Mouse (Mus musculus) embryonic facial prominence, embryonic 13.5 days (tissue): Measurements from ENCODE around the gene B3gnt2. TPM values are rescaled to one million over a fixed set of nuclear protein-coding genes. Genes with fewer than 3 reads are reported as not detected.

Experiments
- ATAC-seq: fragments of 200-750 bp; cut with Nextera tagmentation; 2 replicates; pipeline ENCODE4 v1.8.0; 2017; ENCODE audit warnings: low read depth; ENCODE audit not compliant: insufficient number of reproducible peaks, insufficient read depth, low FRiP score, low TSS enrichment
- H3K27ac ChIP-seq: fragments of 300-500 bp; sonication (generic); 2 replicates; pipeline ENCODE4 v1.5.1; 2015; ENCODE audit warnings: moderate library complexity, mild to moderate bottlenecking, inconsistent platforms
- H3K27me3 ChIP-seq: fragments of 300-500 bp; sonication (generic); 2 replicates; pipeline ENCODE4 v1.6.1; 2015; ENCODE audit warnings: mild to moderate bottlenecking, inconsistent platforms
- H3K36me3 ChIP-seq: fragments of 300-500 bp; sonication (generic); 2 replicates; pipeline ENCODE4 v1.6.1; 2015; ENCODE audit warnings: mild to moderate bottlenecking, inconsistent platforms
- H3K4me1 ChIP-seq: fragments of 300-500 bp; sonication (generic); 2 replicates; pipeline ENCODE4 v1.6.1; 2015; ENCODE audit warnings: inconsistent platforms
- H3K4me2 ChIP-seq: fragments of 300-500 bp; sonication (generic); 2 replicates; pipeline ENCODE4 v1.6.1; 2015; ENCODE audit warnings: moderate library complexity, mild to moderate bottlenecking, inconsistent platforms
- H3K4me3 ChIP-seq: fragments of 300-500 bp; sonication (generic); 2 replicates; pipeline ENCODE4 v1.5.1; 2015; ENCODE audit warnings: mild to moderate bottlenecking, inconsistent platforms
- H3K9ac ChIP-seq: fragments of 300-500 bp; sonication (generic); 2 replicates; pipeline ENCODE4 v1.6.1; 2015; ENCODE audit warnings: mild to moderate bottlenecking, inconsistent platforms
- H3K9me3 ChIP-seq: fragments of 300-500 bp; sonication (generic); 2 replicates; pipeline ENCODE4 v1.6.1; 2016; ENCODE audit warnings: inconsistent platforms
- WGBS: fragments of 180-500 bp; shearing (Covaris S2); methylation state at CpG from one replicate; pipeline ENCODE4 v1.1.7; 2015; ENCODE audit warnings: mixed read lengths; 5-methylcytosine and 5-hydroxymethylcytosine counted together
- polyA plus RNA-seq: library from polyadenylated mRNA; unstranded; fragments of >200 nt; fragmentation: Nextera tagmentation; extraction: Ambion mirVana; gene quantifications from 2 replicates; pipeline ENCODE4 v1.2.1, GENCODE M21; 2015

The B3gnt2 gene
- polyA plus RNA-seq, 1 experiment from 2014 or later: 8.5 TPM

DNA sequence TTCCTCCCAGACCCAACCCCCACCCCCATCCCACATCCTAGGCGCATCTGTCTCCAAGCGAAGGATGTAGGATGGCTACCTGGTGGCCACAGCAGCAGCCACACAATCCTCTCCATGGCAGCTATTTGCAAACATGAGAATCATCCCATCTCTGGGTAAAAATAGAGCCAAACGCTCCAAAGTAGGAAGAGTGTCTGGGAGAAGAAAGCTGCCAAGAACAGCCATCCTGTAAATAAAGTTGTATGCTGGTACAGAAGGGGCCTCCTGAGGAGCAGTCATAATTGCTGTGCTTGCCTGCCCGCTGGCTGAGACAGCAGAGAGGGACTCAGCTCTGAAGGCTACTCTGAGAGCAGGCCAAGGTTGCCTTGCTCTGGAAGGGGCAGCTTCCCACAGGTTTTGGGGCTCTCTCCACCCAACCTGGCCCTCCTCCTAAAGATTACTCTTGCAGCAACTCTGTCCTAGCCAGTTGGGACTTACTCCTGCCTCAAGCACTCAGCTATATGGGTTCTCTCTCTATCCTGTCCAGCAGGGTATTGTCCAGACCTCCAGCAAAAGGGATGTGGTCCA, 33.2 kb downstream of the B3gnt2 start:
- Histone ChIP-seq H3K9me3 (no peaks in the 10 kb centered on the region), H3K27me3 (no peaks in the 10 kb centered on the region), H3K4me1 (peaks cover 5% of the 10 kb centered on the region; the same call in 1 of the 2 replicates), H3K4me3 (no peak overlapping the region), H3K9ac (no peak overlapping the region), H3K4me2 (no peak overlapping the region), H3K27ac (no peak overlapping the region), H3K36me3 (no peaks in the 10 kb centered on the region)
- ATAC-seq: 0 out of 2 replicates have a peak, but pooled peaks have one; percentile 32
- WGBS: 87% methylated on average over 4 of the region's 4 CpGs

DNA sequence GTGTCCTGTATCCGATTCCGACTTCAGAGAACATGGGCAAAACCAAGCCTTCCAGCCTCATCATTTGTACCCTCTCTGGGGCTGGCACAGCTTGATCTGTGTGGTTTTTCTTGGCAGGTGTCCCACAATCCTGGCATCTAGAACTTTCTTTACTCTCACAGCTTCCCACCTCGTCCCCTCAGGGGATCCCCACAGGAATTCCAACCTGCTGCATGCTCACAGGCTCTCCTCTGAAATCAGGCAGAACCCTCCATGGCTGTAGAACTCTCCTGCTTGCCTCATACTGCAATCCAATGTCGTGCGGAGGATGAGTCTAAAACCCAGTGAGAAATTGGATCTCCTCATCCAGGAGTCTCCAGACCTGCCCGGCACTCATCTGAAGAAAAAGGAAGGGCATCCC, 34.1 kb downstream of the B3gnt2 start:
- Histone ChIP-seq H3K36me3 (no peaks in the 10 kb centered on the region), H3K4me3 (no peak overlapping the region), H3K4me2 (no peak overlapping the region), H3K27ac (no peak overlapping the region), H3K27me3 (no peaks in the 10 kb centered on the region), H3K4me1 (peaks cover 5% of the 10 kb centered on the region; the same call in 1 of the 2 replicates), H3K9ac (no peak overlapping the region), H3K9me3 (no peaks in the 10 kb centered on the region)
- 82% methylated on average over 6 of the region's 6 CpGs for WGBS
- ATAC-seq: no peak

DNA sequence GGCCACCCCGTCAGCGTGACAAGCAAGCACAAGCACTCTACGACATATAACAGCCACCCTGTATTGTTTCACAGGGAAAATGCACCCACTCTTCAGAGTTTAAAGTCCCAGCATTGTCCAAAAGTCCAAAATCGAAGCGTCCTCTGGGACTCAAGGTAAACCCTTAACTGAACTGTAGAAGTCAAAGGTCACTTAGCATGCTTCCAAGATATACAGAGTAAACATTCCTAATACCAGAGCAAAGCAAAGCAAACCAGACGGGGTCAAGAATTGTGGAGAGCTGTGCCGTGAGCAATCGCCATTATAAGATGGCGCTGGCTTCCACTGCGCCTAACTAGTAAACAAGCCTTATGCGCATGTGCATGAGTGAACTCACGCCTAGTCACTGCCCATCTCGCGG, 34.7 kb downstream of the B3gnt2 start:
- H3K4me3 ChIP-seq: no peak overlapping the region
- H3K4me2 ChIP-seq: no peak overlapping the region
- H3K36me3 ChIP-seq: no peaks in the 10 kb centered on the region
- no peak overlapping the region for H3K9ac ChIP-seq
- no peaks in the 10 kb centered on the region for H3K9me3 ChIP-seq
- H3K4me1 ChIP-seq: peaks cover 5% of the 10 kb centered on the region; the same call in 1 of the 2 replicates
- 92% methylated on average over 14 of the region's 14 CpGs for WGBS
- no peak for ATAC-seq
- H3K27ac ChIP-seq: no peak overlapping the region
- H3K27me3 ChIP-seq: no peaks in the 10 kb centered on the region

DNA sequence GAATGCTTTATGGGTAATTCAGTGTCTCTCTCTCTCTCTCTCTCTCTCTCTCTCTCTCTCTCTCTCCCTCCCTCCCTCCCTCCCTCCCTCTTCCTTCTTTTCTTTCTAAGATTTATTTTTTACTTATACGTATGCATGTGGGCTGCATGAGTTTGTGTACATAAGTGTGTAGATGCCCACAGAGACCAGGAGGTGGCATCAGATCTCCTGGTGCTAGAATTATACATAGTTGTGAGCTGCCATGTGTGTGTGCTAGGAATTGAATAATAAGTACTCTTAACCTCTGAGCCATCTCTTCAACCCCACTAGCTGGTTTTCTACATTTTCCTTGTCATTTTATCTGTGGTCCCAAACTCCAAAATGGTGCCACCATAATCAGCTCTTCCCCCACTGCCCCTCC, 35.2 kb downstream of the B3gnt2 start:
- H3K27ac ChIP-seq: no peak overlapping the region
- peaks cover 4% of the 10 kb centered on the region; the same call in 1 of the 2 replicates for H3K4me1 ChIP-seq
- no peak overlapping the region for H3K4me2 ChIP-seq
- no peak overlapping the region for H3K9ac ChIP-seq
- H3K9me3 ChIP-seq: no peaks in the 10 kb centered on the region
- H3K27me3 ChIP-seq: no peaks in the 10 kb centered on the region
- no peaks in the 10 kb centered on the region for H3K36me3 ChIP-seq
- ATAC-seq: no peak
- 93% methylated on average over 1 of the region's 1 CpGs for WGBS
- no peak overlapping the region for H3K4me3 ChIP-seq

DNA sequence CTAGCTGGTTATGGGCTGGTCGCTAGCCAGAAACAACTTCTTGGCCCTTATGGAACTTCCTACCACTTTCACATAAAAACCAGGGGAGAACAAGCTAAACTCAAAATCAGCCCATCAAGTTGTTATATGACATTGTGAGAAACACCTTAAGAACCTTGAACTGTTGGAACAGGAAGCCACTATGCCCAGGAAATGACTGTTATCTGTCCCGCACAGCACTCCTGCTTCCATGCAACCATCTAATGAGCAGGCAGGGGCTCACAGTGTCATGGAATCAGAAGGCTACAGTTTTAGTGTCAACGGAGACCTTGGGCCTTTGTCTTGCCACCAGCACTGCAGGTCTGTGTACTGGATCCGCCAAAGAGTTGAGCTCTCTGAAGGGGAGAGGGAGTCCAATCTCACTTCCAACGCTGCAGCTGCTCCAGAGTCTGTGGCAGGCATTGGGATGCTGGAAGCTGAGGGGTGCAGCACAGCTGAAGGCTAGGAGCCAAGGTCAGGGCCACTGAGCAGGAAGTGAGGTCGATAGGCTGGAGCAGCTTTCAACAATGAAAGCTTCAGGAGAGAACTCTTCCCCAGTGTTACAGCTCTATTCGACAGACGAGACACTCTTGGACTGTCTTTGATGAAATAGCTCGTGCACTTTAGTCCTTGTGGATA, 36.6 kb downstream of the B3gnt2 start:
- WGBS: 71% methylated on average over 9 of the region's 9 CpGs

DNA sequence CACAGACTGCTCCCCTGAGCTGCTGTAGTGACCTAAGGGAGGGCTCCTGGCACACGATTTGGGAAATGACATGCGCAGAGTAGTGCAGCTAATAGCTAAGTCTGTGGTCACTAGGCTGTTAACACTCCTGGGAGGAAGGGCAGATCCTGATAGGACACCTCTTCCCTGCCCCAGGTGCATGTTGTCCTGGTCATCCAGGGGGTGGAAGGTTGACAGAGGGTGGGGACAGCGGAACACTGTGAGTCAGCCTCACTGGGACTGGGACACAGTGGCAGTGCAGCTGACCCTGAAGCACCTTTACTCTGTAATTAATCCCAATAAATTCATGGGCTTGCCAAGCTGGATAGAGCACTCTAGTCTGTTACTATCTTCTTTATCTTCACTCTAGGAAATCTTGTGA, 39.5 kb downstream of the B3gnt2 start:
- Histone ChIP-seq H3K4me1 (no peaks in the 10 kb centered on the region), H3K4me3 (no peak overlapping the region), H3K9ac (no peak overlapping the region), H3K36me3 (no peaks in the 10 kb centered on the region), H3K27ac (no peak overlapping the region), H3K4me2 (no peak overlapping the region), H3K27me3 (no peaks in the 10 kb centered on the region), H3K9me3 (no peaks in the 10 kb centered on the region)
- WGBS: 80% methylated on average over 3 of the region's 3 CpGs
- ATAC-seq: no peak

More for the DNA sequence above, 36.6 kb downstream of the B3gnt2 start:
- Histone ChIP-seq H3K27me3 (no peaks in the 10 kb centered on the region), H3K36me3 (no peaks in the 10 kb centered on the region), H3K27ac (no peak overlapping the region), H3K4me1 (no peaks in the 10 kb centered on the region), H3K4me2 (no peak overlapping the region), H3K4me3 (no peak overlapping the region), H3K9ac (no peak overlapping the region), H3K9me3 (no peaks in the 10 kb centered on the region)
- no peak for ATAC-seq

DNA sequence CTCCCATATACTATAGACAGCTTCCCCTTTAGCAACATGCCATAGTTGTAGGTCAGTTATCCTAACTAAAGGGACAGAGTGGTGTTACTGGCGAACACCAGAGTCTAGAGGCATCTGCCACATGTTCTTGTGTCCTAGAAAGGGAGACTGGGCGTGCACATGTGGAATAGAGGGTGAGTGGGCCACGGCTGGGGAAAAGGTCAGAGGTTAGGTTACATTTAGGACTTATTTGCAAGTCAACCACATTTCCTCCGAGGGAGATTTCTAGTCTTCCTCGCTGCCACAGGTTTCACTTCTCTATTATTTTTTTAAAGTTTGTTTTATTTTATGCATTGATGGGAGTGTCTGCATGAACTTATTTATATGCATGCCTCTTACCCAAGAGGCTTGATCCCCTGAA, 42.4 kb downstream of the B3gnt2 start:
- H3K9me3 ChIP-seq: no peaks in the 10 kb centered on the region
- 66% methylated on average over 5 of the region's 5 CpGs for WGBS
- no peak for ATAC-seq
- H3K4me1 ChIP-seq: peaks cover 5% of the 10 kb centered on the region; the same call in 1 of the 2 replicates
- no peak overlapping the region for H3K4me3 ChIP-seq
- no peak overlapping the region for H3K9ac ChIP-seq
- no peaks in the 10 kb centered on the region for H3K36me3 ChIP-seq
- H3K27me3 ChIP-seq: no peaks in the 10 kb centered on the region
- no peak overlapping the region for H3K27ac ChIP-seq
- no peak overlapping the region for H3K4me2 ChIP-seq

DNA sequence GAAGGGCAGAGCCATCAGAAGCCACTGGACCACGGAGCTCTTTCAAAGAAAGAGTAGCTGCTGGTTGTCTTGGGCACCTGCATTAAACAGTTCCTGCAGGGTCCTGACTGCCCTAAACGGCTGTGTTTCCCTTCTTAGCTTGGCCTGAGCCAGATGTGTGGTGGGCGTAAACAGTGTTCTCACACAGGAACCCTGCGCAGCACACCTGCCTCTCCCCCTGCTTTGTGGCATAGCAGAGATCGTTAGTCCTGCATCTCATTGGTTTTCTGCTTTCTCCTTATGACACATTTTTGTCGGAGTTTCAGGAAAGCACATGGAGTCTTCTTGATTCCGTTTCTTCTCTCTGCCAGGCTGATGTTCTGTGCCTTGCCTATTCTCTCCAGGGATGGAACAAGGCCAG, 44.9 kb downstream of the B3gnt2 start:
- Histone ChIP-seq H3K27me3 (no peaks in the 10 kb centered on the region), H3K9me3 (no peaks in the 10 kb centered on the region), H3K27ac (no peak overlapping the region), H3K4me1 (peaks cover 5% of the 10 kb centered on the region; the same call in 1 of the 2 replicates), H3K36me3 (no peaks in the 10 kb centered on the region), H3K9ac (no peak overlapping the region), H3K4me2 (no peak overlapping the region), H3K4me3 (no peak overlapping the region)
- WGBS: 86% methylated on average over 7 of the region's 7 CpGs
- ATAC-seq: no peak

DNA sequence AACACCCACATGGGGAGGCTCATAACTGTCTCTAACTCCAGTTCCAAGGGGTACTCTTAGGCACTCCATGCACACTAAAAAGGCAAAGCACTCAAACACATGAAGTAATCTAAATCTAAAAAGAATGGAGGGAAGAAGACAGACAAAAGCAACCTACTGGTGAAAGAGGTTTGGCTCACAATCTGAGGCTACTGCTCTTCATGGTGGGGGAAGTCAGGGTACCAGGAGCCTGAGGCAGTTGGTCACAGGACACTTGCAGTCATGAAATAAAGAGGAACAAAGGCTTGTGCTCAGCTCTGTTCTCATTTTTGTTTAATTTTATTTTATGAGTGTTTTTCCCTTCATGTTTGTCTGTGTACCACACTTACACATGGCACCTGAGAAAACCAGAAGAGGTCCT, 45.6 kb downstream of the B3gnt2 start:
- H3K9ac ChIP-seq: no peak overlapping the region
- no peaks in the 10 kb centered on the region for H3K36me3 ChIP-seq
- H3K4me1 ChIP-seq: peaks cover 5% of the 10 kb centered on the region; the same call in 1 of the 2 replicates
- no peak for ATAC-seq
- no peak overlapping the region for H3K27ac ChIP-seq
- no peaks in the 10 kb centered on the region for H3K27me3 ChIP-seq
- no peak overlapping the region for H3K4me2 ChIP-seq
- H3K9me3 ChIP-seq: no peaks in the 10 kb centered on the region
- no peak overlapping the region for H3K4me3 ChIP-seq

DNA sequence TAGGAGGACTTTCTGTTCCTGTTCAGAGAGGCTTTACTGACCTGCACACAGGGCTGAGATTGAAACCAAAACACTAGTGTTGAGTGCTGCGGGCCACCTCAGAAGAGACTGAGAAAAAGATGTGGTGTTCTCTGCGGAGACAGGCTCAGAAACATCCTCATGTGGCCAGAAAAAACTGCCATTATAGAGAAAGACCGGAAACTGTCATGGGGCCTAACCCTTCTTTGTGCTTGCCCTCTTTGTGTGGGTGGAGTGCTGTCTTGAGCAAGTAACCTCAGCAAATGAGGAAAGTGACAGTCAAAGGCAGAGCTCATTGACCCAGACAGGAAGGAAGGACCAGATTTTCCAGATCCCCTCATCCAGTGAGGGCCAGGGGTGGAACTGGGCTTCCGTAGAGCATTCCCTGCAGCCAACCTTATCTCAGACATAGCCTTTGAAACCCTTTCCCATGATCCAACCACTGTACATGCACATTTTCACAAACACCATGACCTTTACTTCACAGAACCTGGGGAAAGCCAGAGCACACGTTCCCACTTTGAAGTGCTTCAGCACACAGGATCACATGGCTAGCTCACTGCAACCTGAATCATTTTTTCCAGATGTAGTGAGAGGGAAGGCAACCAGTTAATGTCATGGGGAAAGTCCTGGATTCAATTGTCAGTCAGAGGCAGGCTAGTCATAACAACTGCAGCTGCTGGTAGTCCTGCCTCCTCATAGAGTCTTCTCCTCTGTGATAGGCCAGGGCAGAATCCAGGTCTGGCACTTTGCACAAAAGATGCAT, 46.6 kb downstream of the B3gnt2 start:
- ATAC-seq: 0 out of 2 replicates have a peak, but pooled peaks have one; percentile 6
- Histone ChIP-seq H3K4me3 (no peak overlapping the region), H3K27ac (no peak overlapping the region), H3K36me3 (no peaks in the 10 kb centered on the region), H3K27me3 (no peaks in the 10 kb centered on the region), H3K9ac (no peak overlapping the region), H3K4me2 (no peak overlapping the region), H3K4me1 (peaks cover 5% of the 10 kb centered on the region; the same call in 1 of the 2 replicates), H3K9me3 (no peaks in the 10 kb centered on the region)
- 66% methylated on average over 5 of the region's 5 CpGs for WGBS

DNA sequence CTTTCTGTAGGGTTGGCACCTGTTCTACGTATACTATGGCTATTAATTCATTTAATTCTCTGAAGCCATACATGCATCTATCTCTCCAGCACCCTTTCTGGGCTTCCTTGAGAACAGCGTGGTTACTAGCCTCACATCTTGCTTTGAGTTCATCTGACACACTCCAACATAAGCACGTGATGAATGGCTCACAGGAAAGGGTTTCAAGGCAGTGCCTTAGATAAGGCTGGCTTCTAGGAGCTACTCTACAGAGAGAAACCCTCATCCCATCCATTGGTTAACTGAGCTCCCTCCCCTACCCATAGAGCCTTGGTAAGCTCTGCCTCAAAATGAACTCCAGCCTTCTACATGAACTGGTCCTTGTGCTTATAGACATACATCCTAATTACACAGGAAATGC, 47.3 kb downstream of the B3gnt2 start:
- no peak for ATAC-seq
- no peak overlapping the region for H3K27ac ChIP-seq
- H3K4me3 ChIP-seq: no peak overlapping the region
- no peaks in the 10 kb centered on the region for H3K27me3 ChIP-seq
- WGBS: 87% methylated on average over 3 of the region's 3 CpGs
- H3K9me3 ChIP-seq: no peaks in the 10 kb centered on the region
- H3K4me1 ChIP-seq: peaks cover 5% of the 10 kb centered on the region; the same call in 1 of the 2 replicates
- H3K36me3 ChIP-seq: no peaks in the 10 kb centered on the region
- H3K9ac ChIP-seq: no peak overlapping the region
- H3K4me2 ChIP-seq: no peak overlapping the region

DNA sequence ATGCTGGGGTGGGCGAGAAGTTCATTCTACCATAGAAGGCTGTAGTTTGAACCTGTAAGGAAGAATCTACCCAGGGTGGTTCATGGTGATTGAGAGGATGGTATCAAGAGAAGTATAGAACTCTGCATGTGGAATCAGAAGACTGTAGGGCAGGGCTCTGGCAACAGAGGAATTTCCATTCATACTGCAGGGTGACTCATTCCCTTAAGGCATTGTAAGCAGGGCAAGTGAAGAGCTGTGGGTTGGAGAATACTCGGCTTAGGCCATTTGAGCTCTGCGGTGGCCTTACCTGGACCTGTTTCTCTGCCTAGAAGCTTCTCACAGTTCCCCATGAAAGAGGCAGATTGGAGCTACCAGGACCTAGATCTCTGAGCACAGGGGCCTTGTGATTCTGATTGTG, 49.3 kb downstream of the B3gnt2 start:
- H3K4me3 ChIP-seq: no peak overlapping the region
- H3K27ac ChIP-seq: no peak overlapping the region
- H3K9me3 ChIP-seq: no peaks in the 10 kb centered on the region
- H3K9ac ChIP-seq: no peak overlapping the region
- ATAC-seq: no peak
- H3K36me3 ChIP-seq: no peaks in the 10 kb centered on the region
- H3K4me2 ChIP-seq: no peak overlapping the region
- no peaks in the 10 kb centered on the region for H3K27me3 ChIP-seq
- WGBS: 83% methylated on average over 3 of the region's 3 CpGs
- H3K4me1 ChIP-seq: peaks cover 5% of the 10 kb centered on the region; the same call in 1 of the 2 replicates
